Mouse (Mus musculus): ENCODE measurements around the gene Dlst. TPM values are rescaled to one million over a fixed set of nuclear protein-coding genes. Genes with fewer than 3 reads are reported as not detected.

Gene Dlst
- polyA plus RNA-seq, 1 experiment, result not detected

DNA sequence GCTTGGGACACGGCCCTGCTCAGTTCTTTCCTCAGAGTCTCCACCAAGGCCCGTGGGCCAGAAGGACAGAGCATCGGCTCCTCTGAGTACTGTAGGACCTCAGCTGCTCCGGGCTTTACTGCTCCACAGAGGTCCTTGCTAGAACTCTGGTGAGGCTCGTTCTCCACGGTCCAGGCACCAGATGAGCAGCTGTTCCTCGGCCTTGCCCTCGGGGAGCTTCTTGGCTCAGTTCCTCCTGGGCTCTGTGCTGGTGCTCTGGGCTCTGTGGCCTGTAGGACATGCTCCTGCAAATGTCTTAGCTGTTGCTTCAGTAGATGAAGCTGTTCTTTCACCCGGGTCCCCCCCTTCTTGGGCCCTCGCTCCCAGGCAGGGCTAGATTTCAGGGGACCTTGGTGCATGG is 15.9 kb upstream of the Dlst start:
- WGBS, result 72% methylated on average over 10 of the region's 10 CpGs
- H3K4me1 ChIP-seq (ENCODE audit: control insufficient read depth, insufficient read depth, low read length), result peaks cover 3% of the 10 kb centered on the region
- no peak overlapping the region for H3K27ac ChIP-seq (ENCODE audit: insufficient read depth, low read depth, low read length)
- H3K4me3 ChIP-seq (ENCODE audit: insufficient read depth, low read depth, low read length), result no peak overlapping the region
- TF ChIP-seq POLR2A (IDR thresholded peaks at IDR 0.05; ENCODE audit: insufficient read depth, low read depth, low read length) (no peak), CTCF (IDR thresholded peaks at IDR 0.05; ENCODE audit: insufficient read depth, low read depth, low read length) (no peak)

DNA sequence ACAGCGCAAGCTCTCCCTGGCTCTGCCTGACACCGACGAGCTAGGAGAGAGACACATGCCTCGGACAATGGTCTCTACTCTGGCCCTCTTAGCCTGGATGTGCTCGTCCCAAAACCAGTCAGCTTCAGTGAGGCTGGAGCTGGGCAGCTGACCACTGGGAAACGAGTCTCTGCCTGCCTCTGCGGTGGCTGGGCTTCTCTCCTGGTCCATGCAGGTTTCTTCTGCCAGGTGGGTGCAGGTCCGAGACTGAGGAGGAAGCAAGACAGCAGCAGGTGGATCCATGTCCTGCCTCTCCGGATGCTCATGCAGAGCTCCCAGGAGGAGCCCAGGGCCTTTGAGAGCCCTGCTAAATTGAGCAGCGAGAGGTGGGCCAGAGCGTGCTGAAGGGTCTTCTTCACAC is 15.5 kb upstream of the Dlst start:
- no peak overlapping the region for H3K4me3 ChIP-seq (ENCODE audit: insufficient read depth, low read depth, low read length)
- H3K4me1 ChIP-seq (ENCODE audit: control insufficient read depth, insufficient read depth, low read length), result peaks cover 3% of the 10 kb centered on the region
- WGBS, result 88% methylated on average over 11 of the region's 11 CpGs
- H3K27ac ChIP-seq (ENCODE audit: insufficient read depth, low read depth, low read length), result no peak overlapping the region
- no peak for TF ChIP-seq CTCF (IDR thresholded peaks at IDR 0.05; ENCODE audit: insufficient read depth, low read depth, low read length)
- TF ChIP-seq POLR2A (IDR thresholded peaks at IDR 0.05; ENCODE audit: insufficient read depth, low read depth, low read length), result no peak

DNA sequence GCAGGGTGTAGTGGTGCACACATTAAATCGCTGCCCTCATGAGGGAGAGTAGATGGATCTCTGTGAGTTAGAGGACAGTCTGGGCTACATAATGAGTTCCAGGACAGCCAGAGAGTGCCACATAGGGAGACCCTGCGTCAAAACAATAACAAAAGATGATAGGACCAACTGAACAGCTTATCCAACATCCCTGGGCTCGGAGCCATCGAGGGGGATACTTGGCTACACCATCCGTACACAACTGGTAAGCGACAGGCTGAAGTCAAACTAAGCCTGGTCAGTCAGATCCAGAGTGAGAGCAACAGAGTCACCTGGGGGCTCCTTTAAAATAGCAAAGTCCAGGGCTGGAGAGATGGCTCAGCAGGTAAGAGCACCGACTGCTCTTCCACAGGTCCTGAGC is 14.8 kb upstream of the Dlst start:
- Histone ChIP-seq H3K4me3 (ENCODE audit: insufficient read depth, low read depth, low read length) (no peak overlapping the region), H3K27ac (ENCODE audit: insufficient read depth, low read depth, low read length) (no peak overlapping the region), H3K4me1 (ENCODE audit: control insufficient read depth, insufficient read depth, low read length) (peaks cover 3% of the 10 kb centered on the region)
- TF ChIP-seq CTCF (IDR thresholded peaks at IDR 0.05; ENCODE audit: insufficient read depth, low read depth, low read length), result no peak
- no peak for TF ChIP-seq POLR2A (IDR thresholded peaks at IDR 0.05; ENCODE audit: insufficient read depth, low read depth, low read length)
- 81% methylated on average over 7 of the region's 7 CpGs for WGBS

DNA sequence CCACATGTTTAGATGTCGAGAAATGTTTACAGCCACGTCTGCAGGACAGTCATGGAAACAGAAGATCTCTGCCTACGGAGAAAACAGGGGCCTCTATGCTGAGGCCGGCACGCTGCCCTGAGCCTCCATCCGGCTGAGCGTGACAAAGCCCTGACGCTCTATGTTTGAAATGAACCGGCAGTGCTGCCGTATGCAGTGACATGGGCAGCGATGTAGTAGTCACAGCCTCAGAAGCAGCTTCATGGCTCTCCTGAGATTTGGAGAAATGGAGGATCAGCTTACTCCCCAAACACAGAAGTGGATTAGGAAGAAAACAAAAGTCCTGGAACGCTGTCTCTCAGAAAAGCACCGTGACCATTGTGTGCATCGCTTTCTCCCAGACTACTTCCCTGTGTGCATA is 9.6 kb upstream of the Dlst start:
- WGBS, result 47% methylated on average over 14 of the region's 14 CpGs
- Histone ChIP-seq H3K27ac (ENCODE audit: insufficient read depth, low read depth, low read length) (no peak overlapping the region), H3K4me1 (ENCODE audit: control insufficient read depth, insufficient read depth, low read length) (no peaks in the 10 kb centered on the region), H3K4me3 (ENCODE audit: insufficient read depth, low read depth, low read length) (no peak overlapping the region)
- TF ChIP-seq POLR2A (IDR thresholded peaks at IDR 0.05; ENCODE audit: insufficient read depth, low read depth, low read length) (no peak), CTCF (IDR thresholded peaks at IDR 0.05; ENCODE audit: insufficient read depth, low read depth, low read length) (no peak)

DNA sequence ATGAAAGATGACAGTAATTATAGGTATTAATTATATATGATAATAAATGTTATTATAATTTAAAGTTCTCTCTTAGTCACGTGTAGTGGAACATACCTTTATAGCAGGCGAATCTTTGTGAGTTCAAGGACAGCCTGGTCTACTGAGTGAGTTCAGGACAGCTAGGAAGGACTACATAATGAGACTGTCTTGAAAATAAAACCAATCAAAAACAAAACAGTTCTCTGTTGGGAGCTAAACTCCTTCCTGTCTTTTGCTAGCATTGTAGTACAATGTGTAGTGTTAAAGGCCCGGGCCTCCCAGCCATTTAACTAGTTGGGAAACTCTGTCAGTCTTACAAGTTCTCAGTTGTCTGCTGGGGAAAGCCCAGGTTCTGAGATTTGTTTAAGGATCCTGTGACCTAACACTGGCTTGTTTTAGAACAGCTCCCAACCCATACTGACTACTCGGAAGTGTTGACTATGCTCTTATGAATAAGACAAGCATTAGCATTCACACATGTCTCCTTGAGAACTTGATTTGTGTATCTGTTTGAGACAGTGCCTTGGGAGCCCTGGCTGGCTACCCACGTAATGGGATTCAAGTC is 9.0 kb upstream of the Dlst start:
- no peak for TF ChIP-seq POLR2A (IDR thresholded peaks at IDR 0.05; ENCODE audit: insufficient read depth, low read depth, low read length)
- TF ChIP-seq CTCF (IDR thresholded peaks at IDR 0.05; ENCODE audit: insufficient read depth, low read depth, low read length), result no peak

DNA sequence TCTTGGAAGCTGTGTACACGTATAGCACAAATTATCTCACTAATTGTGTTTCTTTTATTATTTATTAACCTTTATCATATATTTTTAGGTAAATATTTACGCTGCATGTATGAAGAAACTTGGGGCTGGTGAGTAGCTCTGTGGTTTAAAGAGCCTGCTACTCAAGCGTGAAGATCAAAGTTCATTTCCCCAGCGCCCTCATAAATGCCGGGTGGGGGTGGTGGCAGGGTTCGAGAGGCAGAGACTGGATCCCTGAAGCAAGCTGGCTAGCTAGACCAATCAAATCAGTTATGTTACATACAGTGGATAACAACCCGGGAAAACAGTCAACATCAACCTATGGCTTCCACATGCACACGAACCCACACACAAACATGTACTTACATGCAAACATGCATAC is 7.5 kb upstream of the Dlst start:
- TF ChIP-seq CTCF (IDR thresholded peaks at IDR 0.05; ENCODE audit: insufficient read depth, low read depth, low read length) (no peak), POLR2A (IDR thresholded peaks at IDR 0.05; ENCODE audit: insufficient read depth, low read depth, low read length) (no peak)
- Histone ChIP-seq H3K4me3 (ENCODE audit: insufficient read depth, low read depth, low read length) (no peak overlapping the region), H3K4me1 (ENCODE audit: control insufficient read depth, insufficient read depth, low read length) (no peaks in the 10 kb centered on the region), H3K27ac (ENCODE audit: insufficient read depth, low read depth, low read length) (no peak overlapping the region)
- 90% methylated on average over 8 of the region's 8 CpGs for WGBS

More for the DNA sequence above, 9.0 kb upstream of the Dlst start:
- WGBS, result 68% methylated on average over 5 of the region's 5 CpGs
- Histone ChIP-seq H3K4me1 (ENCODE audit: control insufficient read depth, insufficient read depth, low read length) (no peaks in the 10 kb centered on the region), H3K4me3 (ENCODE audit: insufficient read depth, low read depth, low read length) (no peak overlapping the region), H3K27ac (ENCODE audit: insufficient read depth, low read depth, low read length) (no peak overlapping the region)

DNA sequence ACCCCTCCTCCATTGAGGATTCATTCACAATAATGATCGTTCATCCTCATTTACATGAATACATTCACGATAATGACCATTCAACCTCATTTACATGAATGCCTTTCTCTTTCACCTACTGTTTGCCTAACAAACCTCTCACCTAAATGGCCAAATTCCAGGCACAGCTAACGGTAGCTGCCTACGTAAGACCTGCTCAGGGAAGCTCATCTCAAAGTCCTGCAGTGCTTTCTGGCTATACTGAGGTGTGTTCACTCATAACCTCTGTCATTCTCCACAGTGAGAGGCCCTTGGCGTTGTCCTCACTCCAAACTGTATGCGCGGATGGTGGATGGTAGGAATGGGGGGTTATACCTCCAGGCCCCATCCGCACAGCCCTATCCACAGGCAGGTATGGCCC is 5.8 kb upstream of the Dlst start:
- 88% methylated on average over 8 of the region's 8 CpGs for WGBS
- Histone ChIP-seq H3K4me3 (ENCODE audit: insufficient read depth, low read depth, low read length) (no peak overlapping the region), H3K4me1 (ENCODE audit: control insufficient read depth, insufficient read depth, low read length) (0 out of 2 replicates have a peak, but pooled peaks cover under 1% of the 10 kb centered on the region), H3K27ac (ENCODE audit: insufficient read depth, low read depth, low read length) (no peak overlapping the region)
- TF ChIP-seq POLR2A (IDR thresholded peaks at IDR 0.05; ENCODE audit: insufficient read depth, low read depth, low read length) (no peak), CTCF (IDR thresholded peaks at IDR 0.05; ENCODE audit: insufficient read depth, low read depth, low read length) (no peak)

DNA sequence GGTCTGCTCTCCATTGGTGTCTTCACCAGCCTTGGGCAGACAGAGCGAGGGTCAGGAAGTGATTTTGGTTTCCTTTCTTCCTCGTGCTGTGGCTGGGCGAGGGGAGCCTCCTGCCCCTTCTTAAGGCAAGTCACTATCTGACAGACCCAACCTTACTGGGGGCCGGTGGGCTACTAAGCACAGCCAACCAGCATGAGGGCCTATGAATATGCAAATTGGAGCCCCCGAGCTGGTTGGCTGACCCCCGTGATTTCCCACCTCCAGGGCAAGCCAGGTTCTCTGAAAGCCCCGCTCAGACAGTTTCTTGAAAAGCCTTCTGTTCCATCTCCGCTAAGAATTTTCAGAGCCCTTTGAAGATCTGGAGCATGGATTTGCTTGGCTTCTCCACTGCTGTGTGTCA is 4.3 kb upstream of the Dlst start:
- H3K27ac ChIP-seq (ENCODE audit: insufficient read depth, low read depth, low read length), result no peak overlapping the region
- WGBS, result 18% methylated on average over 8 of the region's 8 CpGs
- H3K4me1 ChIP-seq (ENCODE audit: control insufficient read depth, insufficient read depth, low read length), result 0 out of 2 replicates have a peak, but pooled peaks cover 3% of the 10 kb centered on the region
- no peak for TF ChIP-seq POLR2A (IDR thresholded peaks at IDR 0.05; ENCODE audit: insufficient read depth, low read depth, low read length)
- no peak for TF ChIP-seq CTCF (IDR thresholded peaks at IDR 0.05; ENCODE audit: insufficient read depth, low read depth, low read length)
- no peak overlapping the region for H3K4me3 ChIP-seq (ENCODE audit: insufficient read depth, low read depth, low read length)

DNA sequence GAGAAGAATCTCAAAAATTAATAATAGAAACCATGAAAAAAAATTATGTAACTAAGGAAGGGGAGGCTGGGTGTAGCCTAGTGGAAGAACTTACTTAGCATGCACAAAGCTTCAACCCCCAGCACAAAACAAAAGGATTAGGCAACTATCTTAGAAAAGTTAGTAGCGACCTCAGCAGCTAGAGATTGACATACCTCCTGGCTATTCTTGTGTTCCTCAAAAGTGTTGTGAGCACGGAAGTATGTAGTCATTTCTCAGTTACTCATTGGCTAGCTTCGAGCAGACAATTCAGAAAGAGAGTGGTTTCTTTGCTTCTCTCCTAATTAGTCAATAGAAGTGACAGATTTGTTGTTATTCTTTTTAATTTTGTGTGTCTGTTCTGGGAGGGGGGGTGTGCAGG is 2.0 kb upstream of the Dlst start:
- Histone ChIP-seq H3K4me1 (ENCODE audit: control insufficient read depth, insufficient read depth, low read length) (peaks cover 5% of the 10 kb centered on the region; the same call in 1 of the 2 replicates), H3K4me3 (ENCODE audit: insufficient read depth, low read depth, low read length) (no peak overlapping the region), H3K27ac (ENCODE audit: insufficient read depth, low read depth, low read length) (no peak overlapping the region)
- 59% methylated on average over 3 of the region's 3 CpGs for WGBS
- TF ChIP-seq POLR2A (IDR thresholded peaks at IDR 0.05; ENCODE audit: insufficient read depth, low read depth, low read length) (no peak), CTCF (IDR thresholded peaks at IDR 0.05; ENCODE audit: insufficient read depth, low read depth, low read length) (no peak)

DNA sequence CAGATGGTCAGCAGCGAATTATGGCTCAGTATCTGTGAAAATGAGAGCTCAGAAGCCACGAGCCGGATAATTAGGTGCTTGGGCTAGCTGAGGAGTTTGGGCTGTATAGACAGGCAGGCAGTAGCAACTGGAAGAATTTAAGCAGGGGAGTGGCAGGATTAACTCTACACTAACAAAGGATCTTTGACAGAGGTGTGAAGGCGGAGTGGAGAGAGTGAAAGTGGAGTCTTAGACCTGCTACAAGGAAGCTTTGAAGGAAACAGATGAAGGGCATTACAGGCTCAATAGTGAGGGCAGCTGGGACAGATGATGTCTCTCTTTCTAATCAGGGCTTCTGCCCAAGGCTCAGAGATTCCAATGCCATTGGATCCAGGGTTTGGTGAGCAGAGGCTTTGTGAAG is 1.2 kb upstream of the Dlst start:
- Histone ChIP-seq H3K27ac (ENCODE audit: insufficient read depth, low read depth, low read length) (no peak overlapping the region), H3K4me1 (ENCODE audit: control insufficient read depth, insufficient read depth, low read length) (peaks cover 5% of the 10 kb centered on the region; the same call in 1 of the 2 replicates), H3K4me3 (ENCODE audit: insufficient read depth, low read depth, low read length) (no peak overlapping the region)
- no peak for TF ChIP-seq POLR2A (IDR thresholded peaks at IDR 0.05; ENCODE audit: insufficient read depth, low read depth, low read length)
- TF ChIP-seq CTCF (IDR thresholded peaks at IDR 0.05; ENCODE audit: insufficient read depth, low read depth, low read length), result no peak
- 45% methylated on average over 4 of the region's 4 CpGs for WGBS

Data from olfactory bulb, adult 2 months (tissue).